Mouse (Mus musculus) frontal cortex, postnatal 25 days (tissue): ENCODE data around the gene Egln1.

Experiments used
- DNase-seq, 2 experiments: peaks; one replicate each; pipeline ENCODE4 v3.0.0; 2022; ENCODE audit warnings: low spot score in 2 of 2

Gene Egln1

GRCm38 (mm10) chr8:124944406-124944805 is 4.7 kb downstream of the Egln1 start:
- no peak for DNase-seq

- DNase-seq = no peak
Observed at GRCm38 (mm10) chr8:124943801-124944200, 5.3 kb downstream of the Egln1 start.

GRCm38 (mm10) chr8:124937293-124937692 is 11.8 kb downstream of the Egln1 start:
- DNase-seq = no peak

GRCm38 (mm10) chr8:124936699-124937098 is 12.4 kb downstream of the Egln1 start:
- no peak for DNase-seq

GRCm38 (mm10) chr8:124935116-124935515 is 14.0 kb downstream of the Egln1 start:
- no peak for DNase-seq

- DNase-seq = no peak
Observed at GRCm38 (mm10) chr8:124932435-124932834, 16.7 kb downstream of the Egln1 start.

GRCm38 (mm10) chr8:124930649-124931048 is 18.5 kb downstream of the Egln1 start:
- no peak for DNase-seq

GRCm38 (mm10) chr8:124930086-124930485 is 19.0 kb downstream of the Egln1 start:
- no peak for DNase-seq

- no peak for DNase-seq
Observed at GRCm38 (mm10) chr8:124929006-124929405, 20.1 kb downstream of the Egln1 start.

- no peak for DNase-seq
Observed at GRCm38 (mm10) chr8:124926351-124926771, 22.8 kb downstream of the Egln1 start.

- no peak for DNase-seq
Observed at GRCm38 (mm10) chr8:124925544-124926266, 23.4 kb downstream of the Egln1 start.

- no peak for DNase-seq
Observed at GRCm38 (mm10) chr8:124923971-124924652, 25.0 kb downstream of the Egln1 start.

- no peak for DNase-seq
Observed at GRCm38 (mm10) chr8:124922490-124923089, 26.5 kb downstream of the Egln1 start.

GRCm38 (mm10) chr8:124921369-124922279 is 27.5 kb downstream of the Egln1 start:
- no peak for DNase-seq

- DNase-seq = no peak
Observed at GRCm38 (mm10) chr8:124917741-124918484, 31.2 kb downstream of the Egln1 start.

- DNase-seq = no peak
Observed at GRCm38 (mm10) chr8:124914061-124914460, 35.1 kb downstream of the Egln1 start.

- DNase-seq = no peak
Observed at GRCm38 (mm10) chr8:124911938-124912872, 36.9 kb downstream of the Egln1 start.

GRCm38 (mm10) chr8:124910349-124910748 is 38.8 kb downstream of the Egln1 start:
- no peak for DNase-seq

- DNase-seq = no peak
Observed at GRCm38 (mm10) chr8:124909936-124910335, 39.2 kb downstream of the Egln1 start.

- no peak for DNase-seq
Observed at GRCm38 (mm10) chr8:124905482-124905881, 43.6 kb downstream of the Egln1 start.
